Mouse (Mus musculus) layer of hippocampus, adult 9-10 months (tissue): ENCODE measurements around the gene Arhgef2.
A peak's percentile ranks its signal among the peaks of the same experiment; 100 is the strongest.
"Not testable (repeated sequence)": the region's sequence is repeated elsewhere in the genome, so short reads cannot be mapped to it uniquely, and the experiment has no call there.

Experiments
- DNase-seq: peaks from one replicate; pipeline ENCODE4 v3.0.0; 2022; ENCODE audit warnings: low spot score

Gene Arhgef2

GRCm38 (mm10) chr3:88591044-88591443, 14.7 kb upstream of the Arhgef2 start:
- DNase-seq = no peak

DNA sequence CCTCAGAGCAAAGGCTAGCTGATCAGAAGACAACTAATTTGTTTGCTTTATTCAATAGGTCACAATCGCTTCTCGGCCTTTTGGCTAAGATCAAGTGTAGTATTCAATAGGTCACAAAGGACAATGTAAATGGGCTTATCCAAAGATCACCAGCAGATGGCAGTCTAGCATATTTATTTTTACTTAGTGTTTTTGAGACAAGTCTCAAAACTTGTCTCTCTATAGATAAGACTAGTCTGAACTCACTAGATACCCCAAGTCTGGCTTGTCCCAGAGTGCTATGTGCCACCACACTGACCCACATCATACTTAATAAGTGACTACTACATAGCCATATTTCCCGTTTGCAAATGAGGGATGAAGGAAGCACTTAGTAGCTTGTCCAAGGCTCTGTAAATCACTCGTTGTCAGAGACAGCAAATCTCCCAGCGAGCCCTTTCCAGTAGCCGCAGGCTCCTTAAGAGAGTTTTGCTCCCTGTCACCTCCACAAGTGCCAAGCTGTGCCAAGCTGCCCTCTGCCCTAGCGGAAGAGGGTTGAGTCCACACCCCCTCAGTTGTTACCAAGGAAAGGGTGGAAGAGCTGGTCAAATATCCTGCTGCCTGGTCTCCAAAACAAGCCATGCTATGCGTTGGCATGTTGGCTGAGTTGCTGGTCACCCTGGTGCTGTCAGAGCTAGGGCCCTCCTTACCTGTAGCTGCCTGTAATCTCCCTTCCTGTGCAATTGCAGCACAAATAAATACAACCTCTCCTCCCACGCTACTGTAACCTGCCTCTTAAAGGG, 13.6 kb upstream of the Arhgef2 start:
- peak; percentile 58 for DNase-seq

DNA sequence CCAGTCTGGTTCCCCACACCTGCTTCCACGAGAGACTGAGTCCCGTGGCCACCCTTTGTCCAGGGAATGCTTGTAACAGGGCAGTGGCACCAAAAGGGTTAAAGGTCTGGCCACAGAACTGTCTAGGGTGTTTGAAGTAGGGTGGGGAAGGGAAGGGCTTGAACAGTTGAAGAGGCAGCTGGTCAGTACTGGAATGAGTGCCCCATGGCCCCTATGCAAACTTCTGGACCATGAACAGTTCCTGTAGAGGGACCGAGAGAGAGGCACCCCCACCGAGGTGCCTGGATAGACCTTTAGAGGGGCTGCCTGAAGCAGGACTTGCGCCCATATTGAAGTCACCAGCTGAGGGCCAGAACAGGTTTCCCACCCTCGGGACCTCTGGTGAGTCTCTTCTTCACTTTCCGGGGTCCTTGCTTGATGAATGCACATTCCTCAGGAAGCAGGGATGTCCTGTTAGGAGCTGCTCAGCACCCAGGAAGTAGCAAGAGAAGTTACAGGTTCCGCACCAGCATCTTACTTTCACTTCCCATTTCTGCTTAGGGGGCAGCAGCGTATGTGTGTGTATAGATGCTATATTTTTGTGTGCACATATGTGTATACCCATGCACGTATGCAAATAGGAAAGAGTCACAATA, 12.7 kb upstream of the Arhgef2 start:
- DNase-seq = no peak

DNA sequence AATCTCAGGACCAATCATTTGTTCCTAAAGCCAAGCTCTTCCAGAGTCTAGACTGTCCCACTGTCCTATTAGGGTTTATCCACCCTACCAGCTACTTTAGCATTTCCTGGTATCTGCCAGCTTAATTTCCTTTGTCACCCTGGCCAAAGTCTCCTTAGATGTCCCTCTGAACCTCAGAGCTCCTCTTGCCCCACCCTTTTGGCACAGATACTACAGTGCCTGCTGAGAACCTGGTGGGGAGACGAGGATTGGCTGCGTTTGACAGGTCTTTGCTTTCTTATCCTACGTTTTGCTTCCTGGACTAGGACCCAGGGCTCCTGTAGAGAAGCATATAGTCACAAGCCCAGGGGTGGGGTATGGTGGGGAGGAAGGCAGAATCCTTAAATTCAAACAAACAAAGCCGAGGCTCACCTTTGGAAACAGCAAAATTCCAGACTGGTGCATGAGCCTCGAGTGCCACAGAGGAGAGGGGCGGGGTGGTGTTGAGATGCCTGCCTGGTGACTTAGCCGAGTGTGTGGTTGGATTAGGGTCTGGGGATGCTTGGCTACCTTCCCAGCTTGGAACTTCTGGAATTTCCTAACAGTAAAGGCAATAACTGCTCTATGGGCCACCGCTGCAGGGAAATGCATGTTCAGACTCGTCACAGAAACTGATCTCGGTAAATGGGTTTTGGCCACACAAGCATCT, 11.7 kb upstream of the Arhgef2 start:
- no peak for DNase-seq

- not testable (repeated sequence) for DNase-seq
These were observed 9.2 kb upstream of the Arhgef2 start for GRCm38 (mm10) chr3:88596547-88596946.

DNA sequence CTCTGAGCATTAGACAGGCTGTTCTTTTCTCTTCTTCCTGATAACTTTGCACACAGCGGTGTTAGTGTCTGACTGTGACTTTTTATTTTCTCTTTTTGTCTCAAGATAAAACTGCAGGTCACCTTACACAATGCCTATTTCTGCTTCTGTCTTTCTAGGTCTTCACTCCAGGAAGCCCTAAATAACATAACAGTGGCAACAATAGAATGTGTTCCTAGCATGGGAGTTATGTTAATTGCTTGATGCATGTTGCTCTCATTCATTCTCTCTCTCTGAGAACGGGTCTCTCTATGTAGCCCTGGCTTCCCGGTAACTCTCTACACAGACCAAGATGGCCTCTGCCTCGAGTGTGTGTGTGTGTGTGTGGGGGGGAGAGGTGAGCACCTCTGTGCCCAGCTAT, 3.3 kb upstream of the Arhgef2 start:
- no peak for DNase-seq

- DNase-seq = no peak
These were observed 2.0 kb upstream of the Arhgef2 start for GRCm38 (mm10) chr3:88603714-88604161.

DNA sequence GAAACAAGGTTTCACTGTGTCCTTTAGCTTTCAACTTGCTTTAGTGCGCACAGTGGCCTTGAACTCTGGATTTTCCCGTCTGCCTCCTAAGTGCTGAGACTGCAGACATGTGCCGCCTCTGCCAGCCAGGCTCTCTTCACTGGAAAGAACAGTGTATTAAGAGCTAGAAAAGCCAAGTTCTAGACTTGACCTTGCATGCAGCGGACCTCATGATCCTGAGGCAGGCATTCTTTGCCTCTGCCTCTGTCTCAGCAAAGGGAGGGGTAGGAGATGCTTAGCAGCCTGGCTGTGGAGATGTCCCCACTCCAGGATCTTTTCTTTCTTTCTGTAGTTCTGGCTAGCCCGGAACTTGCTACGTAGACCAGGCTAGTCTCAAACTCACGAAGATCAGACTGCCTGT, 903 bp upstream of the Arhgef2 start:
- no peak for DNase-seq

DNA sequence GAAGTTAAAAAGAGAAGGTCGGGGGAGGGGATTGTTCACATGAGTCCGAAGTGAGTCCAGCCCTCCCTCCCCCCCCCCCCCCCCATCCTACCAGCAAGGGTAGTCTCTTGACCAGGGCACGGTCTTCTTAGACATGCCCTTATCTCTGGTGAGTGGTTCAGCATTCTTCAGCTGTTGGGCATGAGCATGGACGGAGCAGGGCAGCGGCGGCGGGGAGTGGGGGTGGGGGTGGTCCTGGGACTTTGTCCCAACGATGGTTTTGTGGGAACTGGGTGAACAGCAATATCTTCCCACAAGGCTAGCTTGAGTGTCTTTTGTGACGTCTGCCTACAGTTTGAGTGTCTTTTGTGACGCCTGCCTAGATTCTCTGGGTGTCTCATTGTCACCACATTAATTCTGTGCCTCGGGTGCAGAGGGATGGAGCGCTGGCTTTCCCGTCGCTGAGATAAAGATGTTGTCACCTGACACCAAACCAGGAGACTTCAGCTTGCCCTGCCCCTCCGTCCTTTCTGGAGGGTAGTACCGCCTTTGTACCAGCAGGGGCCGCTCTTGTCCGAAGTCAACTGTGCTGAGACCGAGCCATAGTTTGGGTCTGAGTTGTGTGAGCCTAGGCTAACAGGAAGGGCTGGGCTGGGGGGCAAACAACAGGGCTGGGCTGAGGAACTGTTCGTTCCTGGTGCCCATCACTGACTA, 1.4 kb downstream of the Arhgef2 start:
- DNase-seq = peak; percentile 90

DNA sequence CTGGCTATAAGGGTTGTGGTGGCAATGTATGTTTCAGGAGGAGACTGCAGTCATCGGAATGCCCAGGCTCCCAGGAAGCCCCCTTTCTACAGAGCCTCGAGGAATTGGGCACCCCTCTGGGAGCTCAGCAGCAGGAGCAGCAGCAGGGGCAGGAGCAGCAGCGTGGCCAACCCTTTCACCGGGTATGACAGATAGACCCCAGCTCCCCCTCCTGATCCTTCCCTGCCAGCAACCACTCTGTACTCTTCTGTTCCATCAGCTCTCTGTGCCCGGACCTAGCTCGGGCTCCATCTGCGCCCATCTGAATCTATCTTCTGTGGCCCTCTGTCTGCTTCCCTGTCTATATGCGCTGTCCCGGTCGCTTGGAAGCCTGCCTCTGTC, 2.0 kb downstream of the Arhgef2 start:
- DNase-seq = no peak

DNA sequence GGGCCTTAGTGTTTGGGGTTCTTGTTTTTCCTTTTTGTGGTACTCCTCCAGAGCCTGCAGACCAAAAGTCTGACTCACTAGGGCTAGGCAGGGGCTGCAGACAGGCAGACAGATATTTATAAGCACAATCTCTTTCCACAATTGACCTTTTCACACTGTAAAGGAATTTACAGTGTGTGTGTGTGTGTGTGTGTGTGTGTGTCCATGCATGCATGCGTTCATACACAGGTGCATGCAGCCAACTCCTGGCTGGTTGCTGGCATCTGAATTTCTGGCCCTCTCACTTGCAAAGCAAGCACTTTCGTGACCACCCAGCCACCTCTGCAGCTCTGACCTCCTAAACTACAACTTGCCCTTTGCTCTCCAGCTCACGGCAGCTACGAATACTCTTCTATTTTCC, 3.3 kb downstream of the Arhgef2 start:
- DNase-seq = no peak

- no peak for DNase-seq
These were observed 8.7 kb downstream of the Arhgef2 start for GRCm38 (mm10) chr3:88614418-88614817.

GRCm38 (mm10) chr3:88615117-88615516, 9.4 kb downstream of the Arhgef2 start:
- DNase-seq = no peak

GRCm38 (mm10) chr3:88615902-88616391, 10.2 kb downstream of the Arhgef2 start:
- no peak for DNase-seq

GRCm38 (mm10) chr3:88616951-88617500, 11.3 kb downstream of the Arhgef2 start:
- DNase-seq = no peak

DNA sequence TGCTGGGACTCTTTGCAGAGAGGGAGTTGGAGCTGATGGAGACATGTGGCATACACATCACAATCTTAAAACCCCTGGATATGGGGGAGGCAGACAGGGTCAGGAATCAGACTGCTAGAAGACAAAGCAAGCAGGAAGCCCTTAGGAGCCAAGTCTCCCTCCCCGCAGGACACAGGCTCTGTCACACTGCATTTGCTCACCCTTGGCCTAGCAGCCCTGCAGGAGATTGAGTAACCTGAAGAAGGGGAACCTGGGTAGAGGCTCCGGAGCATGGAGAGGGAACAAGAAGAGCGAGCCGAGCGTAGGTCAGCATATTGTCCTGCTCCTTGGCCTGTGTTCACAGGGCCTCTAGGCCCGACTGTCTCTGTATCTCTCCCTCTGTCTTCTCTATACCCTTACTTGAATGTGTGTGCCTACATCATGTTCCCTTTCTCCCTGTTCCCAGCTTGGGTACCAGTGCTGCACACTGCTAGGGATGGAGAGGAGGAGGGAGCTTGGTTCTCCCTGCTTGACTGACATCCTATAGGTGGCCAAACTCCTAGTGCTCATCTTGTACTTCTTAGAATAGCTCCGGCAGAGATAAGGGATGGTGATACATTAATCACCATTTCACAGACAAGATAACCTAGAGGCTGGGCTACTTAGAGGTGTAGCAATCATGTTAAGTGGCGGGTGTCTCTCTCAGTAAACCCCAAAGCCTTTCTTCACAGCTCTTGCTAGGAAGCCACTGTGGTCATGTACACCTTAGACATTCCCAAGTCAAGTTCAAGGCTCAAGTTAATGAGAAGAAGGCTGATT, 12.5 kb downstream of the Arhgef2 start:
- DNase-seq = no peak

DNA sequence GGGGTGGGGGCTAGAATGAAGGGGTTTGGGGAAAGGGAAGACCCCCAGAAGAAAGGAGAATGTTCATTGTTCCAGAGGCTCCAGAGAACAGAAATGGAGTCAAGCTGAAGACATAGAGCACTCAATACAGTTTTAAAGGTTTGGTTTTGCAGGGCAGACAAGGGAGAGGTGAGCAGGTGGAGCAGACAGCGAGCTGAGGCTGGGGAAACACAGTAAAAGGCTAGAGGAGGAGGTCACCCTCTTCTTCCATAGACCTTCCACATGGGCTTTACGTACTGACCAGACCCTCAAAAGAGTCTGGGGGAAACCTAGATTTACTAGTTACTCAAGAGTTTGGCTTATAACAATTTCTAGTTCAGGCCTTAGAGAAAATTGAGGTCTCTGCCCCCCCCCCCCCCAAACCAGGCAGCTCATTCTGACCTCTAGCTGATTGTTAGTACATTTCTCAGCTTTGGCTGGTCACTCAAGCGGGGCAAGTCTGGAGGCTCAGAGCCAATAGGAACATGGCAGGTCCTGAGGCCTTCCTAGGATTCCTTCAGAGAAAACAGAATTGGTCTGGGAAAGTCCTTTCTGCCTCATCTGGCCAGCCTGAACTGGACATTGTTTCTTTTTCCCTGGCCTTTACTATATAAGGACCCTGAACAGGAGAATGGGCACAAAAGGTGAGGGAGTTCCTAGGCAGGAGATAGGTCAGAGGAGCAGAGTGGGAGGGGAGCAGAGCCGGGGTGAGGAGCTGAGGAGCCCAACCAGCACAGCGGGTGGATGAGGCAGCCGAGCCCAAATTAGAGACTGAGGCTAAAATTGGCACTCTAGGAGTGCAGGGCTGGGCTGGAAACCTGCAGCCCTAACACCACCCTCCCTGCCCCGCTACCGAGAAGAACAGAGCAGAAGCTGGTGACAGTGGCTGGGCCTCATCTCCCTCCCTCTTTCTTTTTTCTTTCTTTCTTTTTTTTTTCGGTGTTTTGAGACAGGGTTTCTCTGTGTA, 13.6 kb downstream of the Arhgef2 start:
- DNase-seq = no peak

- DNase-seq = no peak
These were observed 14.6 kb downstream of the Arhgef2 start for GRCm38 (mm10) chr3:88620146-88620991.

- no peak for DNase-seq
These were observed 15.3 kb downstream of the Arhgef2 start for GRCm38 (mm10) chr3:88620992-88621536.
